Comparison of ENCODE assay signal across 12 mouse cellular contexts in the genomic region with DNA sequence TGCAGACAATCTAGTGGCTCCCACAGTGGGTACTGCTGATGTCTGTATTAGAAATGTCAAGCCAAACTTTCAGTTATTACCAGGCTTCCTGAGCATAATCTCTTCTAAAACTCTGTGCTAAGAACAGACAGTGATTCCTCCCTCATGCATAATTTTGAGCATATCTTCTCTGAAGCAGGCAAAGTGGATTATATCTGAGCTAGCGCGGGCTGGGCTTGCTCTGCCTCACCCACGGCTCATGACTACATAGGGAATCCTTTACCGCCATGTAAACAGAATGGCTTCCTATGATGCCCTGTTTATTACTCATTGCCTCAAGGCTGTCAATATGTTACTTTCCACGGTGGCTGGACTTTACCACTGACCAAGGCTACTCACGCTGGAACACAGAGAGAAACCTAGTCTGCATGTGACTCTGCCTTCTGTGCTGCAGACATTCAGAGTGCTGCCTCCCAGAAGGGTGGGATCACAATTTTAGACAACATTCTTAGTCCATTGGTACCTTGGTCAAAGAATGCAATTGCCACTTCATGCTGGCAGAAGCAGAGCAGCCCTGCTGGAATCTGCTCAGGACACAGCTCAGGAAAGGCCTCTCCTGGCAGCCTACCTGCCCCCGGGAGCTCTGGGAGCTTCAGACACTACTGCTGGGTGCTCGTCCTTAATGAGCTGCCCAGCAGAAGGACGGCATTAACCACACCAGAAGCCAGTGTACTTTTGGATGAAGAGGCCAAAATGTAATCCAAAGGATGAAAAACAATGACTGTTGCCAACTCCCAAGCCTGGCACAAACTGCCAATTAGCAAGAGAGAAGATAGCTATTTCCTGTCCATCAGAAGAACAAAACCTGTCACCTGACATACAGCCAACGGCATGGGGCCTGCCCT.
DNase-seq lines count a peak whose midpoint lies in the region; ATAC-seq lines count a peak whose summit lies in the region.
"Had no signal": no experiment of that assay in that cellular context is flagged by ENCODE, and none has a peak within 500 bp of the region (broad histone marks: within the 10 kb centered on the region; RNA-seq: fewer than 3 reads in every experiment).

No protein-coding gene starts in this region.

- H3K36me3 ChIP-seq in forebrain, embryonic 14.5 days (ENCODE audit: control insufficient read depth, insufficient read depth, low read length): no peaks in the 10 kb centered on the region
- no peaks in the 10 kb centered on the region for H3K36me3 ChIP-seq in forebrain, embryonic 10.5 days (replicated peaks)
- H3K36me3 ChIP-seq: liver, embryonic 13.5 days had no signal

- peaks cover 2% of the 10 kb centered on the region; the same call in 1 of the 2 replicates for H3K4me1 ChIP-seq in forebrain, embryonic 14.5 days (ENCODE audit: control insufficient read depth, insufficient read depth, low read length)
- peaks cover 16% of the 10 kb centered on the region for H3K4me1 ChIP-seq in forebrain, embryonic 10.5 days
- H3K4me1 ChIP-seq: liver, embryonic 13.5 days had no signal

- H3K9me3 ChIP-seq in forebrain, embryonic 14.5 days (replicated peaks; ENCODE audit: control insufficient read depth, low read length): no peaks in the 10 kb centered on the region
- no peaks in the 10 kb centered on the region for H3K9me3 ChIP-seq in forebrain, embryonic 10.5 days
- H3K9me3 ChIP-seq: liver, embryonic 13.5 days; megakaryocyte, embryonic 14.5 days had no signal

- WGBS in forebrain, embryonic 14.5 days: 67% methylated on average over 10 of the region's 10 CpGs
- WGBS in forebrain, embryonic 10.5 days: 87% methylated on average over 10 of the region's 10 CpGs

- DNase-seq in forebrain, embryonic 14.5 days (ENCODE audit: low spot score): peak; percentile 45
- no peak for DNase-seq in forebrain, embryonic 10.5 days (ENCODE audit: extremely low spot score, low spot score)
- DNase-seq in Muller cell, postnatal 12 days (ENCODE audit: inconsistent ontology term): peak; percentile 83
- peak; percentile 58 to 63 for DNase-seq in cerebellum, postnatal 25 days
- peak; percentile 36 to 54 for DNase-seq in kidney, postnatal 25 days
- no peak for DNase-seq in thymus, postnatal 14 days
- DNase-seq in embryo, embryonic 10 days (ENCODE audit: low spot score): no peak
- DNase-seq in urinary bladder, postnatal 36 days (ENCODE audit: low spot score in 2 of 2): no peak
- DNase-seq: adrenal gland, postnatal 25 days; gastrocnemius, postnatal 14 days; liver, embryonic 13.5 days had no signal

- H3K4me2 ChIP-seq in forebrain, embryonic 14.5 days (ENCODE audit: low read length): no peak overlapping the region
- H3K4me2 ChIP-seq: liver, embryonic 13.5 days had no signal

- H3K4me3 ChIP-seq in forebrain, embryonic 14.5 days (ENCODE audit: low read depth, low read length): no peak overlapping the region
- H3K4me3 ChIP-seq in forebrain, embryonic 10.5 days: no peak overlapping the region
- H3K4me3 ChIP-seq: liver, embryonic 13.5 days; megakaryocyte, embryonic 14.5 days had no signal

- H3K27ac ChIP-seq in forebrain, embryonic 14.5 days (ENCODE audit: low read depth, low read length): no peak overlapping the region
- H3K27ac ChIP-seq in forebrain, embryonic 10.5 days: no peak overlapping the region
- H3K27ac ChIP-seq: liver, embryonic 13.5 days had no signal

- H3K9ac ChIP-seq in forebrain, embryonic 14.5 days (ENCODE audit: low read length): no peak overlapping the region
- H3K9ac ChIP-seq: liver, embryonic 13.5 days had no signal

- peak; percentile 59; the same call in 1 of the 2 replicates for ATAC-seq in forebrain, embryonic 14.5 days

- no peaks in the 10 kb centered on the region for H3K27me3 ChIP-seq in forebrain, embryonic 14.5 days (replicated peaks; ENCODE audit: control insufficient read depth, insufficient read depth, low read length)
- H3K27me3 ChIP-seq in forebrain, embryonic 10.5 days (ENCODE audit: poor library complexity, severe bottlenecking): no peaks in the 10 kb centered on the region
- H3K27me3 ChIP-seq: liver, embryonic 13.5 days had no signal

Comparison
In these comparisons a context has a peak if more than half of its experiments do, and no peak if none do; other contexts are left out.
1. DNase-seq: peak in forebrain, embryonic 14.5 days (single experiment), Muller cell, postnatal 12 days (single experiment), cerebellum, postnatal 25 days (2 of 2) and kidney, postnatal 25 days (2 of 2); none in forebrain, embryonic 10.5 days (single experiment), thymus, postnatal 14 days (single experiment), embryo, embryonic 10 days (single experiment) and urinary bladder, postnatal 36 days (0 of 2).